Mouse (Mus musculus): ENCODE data around the gene Aqp7. TPM values are rescaled to one million over a fixed set of nuclear protein-coding genes. Genes with fewer than 3 reads are reported as not detected.

Aqp7 gene
- polyA plus RNA-seq (2011; ENCODE audit: insufficient read depth, insufficient read length, low replicate concordance, missing spikeins) = 0.70 and 1.1 TPM in 2 replicates

GRCm38 (mm10) chr4:41047524-41048271 is at the start of gene Aqp7:
Aqp7 (minus strand) TSS chr4:41048139.
- WGBS = 77% methylated on average over 9 of the region's 9 CpGs
- TF ChIP-seq CTCF (IDR thresholded peaks at IDR 0.05; ENCODE audit: control insufficient read depth, insufficient read depth, low read length) (no peak), POLR2A (IDR thresholded peaks at IDR 0.05; ENCODE audit: borderline replicate concordance, control insufficient read depth, low read depth, low read length) (no peak)
- H3K27ac ChIP-seq (ENCODE audit: control insufficient read depth, insufficient read depth, low read depth, low read length, poor library complexity) = no peak within 1 kb of the TSS
- no peak within 1 kb of the TSS for H3K4me3 ChIP-seq (replicated peaks; ENCODE audit: control insufficient read depth, low read depth, low read length)
- 0 out of 2 replicates have a peak, but pooled peaks cover 1% of the 10 kb centered on the region for H3K4me1 ChIP-seq (ENCODE audit: control insufficient read depth, insufficient read depth, low read length)

- Histone ChIP-seq H3K4me1 (ENCODE audit: control insufficient read depth, insufficient read depth, low read length) (no peaks in the 10 kb centered on the region; the same call in none of the 2 replicates), H3K4me3 (replicated peaks; ENCODE audit: control insufficient read depth, low read depth, low read length) (no peak overlapping the region), H3K27ac (ENCODE audit: control insufficient read depth, insufficient read depth, low read depth, low read length, poor library complexity) (no peak overlapping the region)
- WGBS = 38% methylated on average over 13 of the region's 13 CpGs
- TF ChIP-seq POLR2A (IDR thresholded peaks at IDR 0.05; ENCODE audit: borderline replicate concordance, control insufficient read depth, low read depth, low read length) (no peak), CTCF (IDR thresholded peaks at IDR 0.05; ENCODE audit: control insufficient read depth, insufficient read depth, low read length) (no peak)
Measured at GRCm38 (mm10) chr4:41097381-41097780, 49.4 kb upstream of the Aqp7 start.

- H3K4me1 ChIP-seq (ENCODE audit: control insufficient read depth, insufficient read depth, low read length) = no peaks in the 10 kb centered on the region; the same call in none of the 2 replicates
- no peak overlapping the region for H3K4me3 ChIP-seq (replicated peaks; ENCODE audit: control insufficient read depth, low read depth, low read length)
- TF ChIP-seq CTCF (IDR thresholded peaks at IDR 0.05; ENCODE audit: control insufficient read depth, insufficient read depth, low read length) = no peak
- no peak for TF ChIP-seq POLR2A (IDR thresholded peaks at IDR 0.05; ENCODE audit: borderline replicate concordance, control insufficient read depth, low read depth, low read length)
- H3K27ac ChIP-seq (ENCODE audit: control insufficient read depth, insufficient read depth, low read depth, low read length, poor library complexity) = no peak overlapping the region
- WGBS = 42% methylated on average over 5 of the region's 5 CpGs
Measured at GRCm38 (mm10) chr4:41096794-41097193, 48.9 kb upstream of the Aqp7 start.

GRCm38 (mm10) chr4:41096169-41096568 is 48.2 kb upstream of the Aqp7 start:
- TF ChIP-seq POLR2A (IDR thresholded peaks at IDR 0.05; ENCODE audit: borderline replicate concordance, control insufficient read depth, low read depth, low read length) = no peak
- no peak for TF ChIP-seq CTCF (IDR thresholded peaks at IDR 0.05; ENCODE audit: control insufficient read depth, insufficient read depth, low read length)
- no peak overlapping the region for H3K27ac ChIP-seq (ENCODE audit: control insufficient read depth, insufficient read depth, low read depth, low read length, poor library complexity)
- H3K4me3 ChIP-seq (replicated peaks; ENCODE audit: control insufficient read depth, low read depth, low read length) = no peak overlapping the region
- H3K4me1 ChIP-seq (ENCODE audit: control insufficient read depth, insufficient read depth, low read length) = no peaks in the 10 kb centered on the region; the same call in none of the 2 replicates
- 76% methylated on average over 8 of the region's 8 CpGs for WGBS

- 67% methylated on average over 9 of the region's 9 CpGs for WGBS
- Histone ChIP-seq H3K4me3 (replicated peaks; ENCODE audit: control insufficient read depth, low read depth, low read length) (no peak overlapping the region), H3K27ac (ENCODE audit: control insufficient read depth, insufficient read depth, low read depth, low read length, poor library complexity) (no peak overlapping the region), H3K4me1 (ENCODE audit: control insufficient read depth, insufficient read depth, low read length) (no peaks in the 10 kb centered on the region; the same call in none of the 2 replicates)
- TF ChIP-seq POLR2A (IDR thresholded peaks at IDR 0.05; ENCODE audit: borderline replicate concordance, control insufficient read depth, low read depth, low read length) = no peak
- TF ChIP-seq CTCF (IDR thresholded peaks at IDR 0.05; ENCODE audit: control insufficient read depth, insufficient read depth, low read length) = no peak
Measured at GRCm38 (mm10) chr4:41094361-41094760, 46.4 kb upstream of the Aqp7 start.

- Histone ChIP-seq H3K27ac (ENCODE audit: control insufficient read depth, insufficient read depth, low read depth, low read length, poor library complexity) (no peak overlapping the region), H3K4me3 (replicated peaks; ENCODE audit: control insufficient read depth, low read depth, low read length) (no peak overlapping the region), H3K4me1 (ENCODE audit: control insufficient read depth, insufficient read depth, low read length) (no peaks in the 10 kb centered on the region; the same call in none of the 2 replicates)
- TF ChIP-seq POLR2A (IDR thresholded peaks at IDR 0.05; ENCODE audit: borderline replicate concordance, control insufficient read depth, low read depth, low read length) = no peak
- no peak for TF ChIP-seq CTCF (IDR thresholded peaks at IDR 0.05; ENCODE audit: control insufficient read depth, insufficient read depth, low read length)
- 73% methylated on average over 1 of the region's 1 CpGs for WGBS
Measured at GRCm38 (mm10) chr4:41092958-41093357, 45.0 kb upstream of the Aqp7 start.

- no peak overlapping the region for H3K4me3 ChIP-seq (replicated peaks; ENCODE audit: control insufficient read depth, low read depth, low read length)
- TF ChIP-seq CTCF (IDR thresholded peaks at IDR 0.05; ENCODE audit: control insufficient read depth, insufficient read depth, low read length) (no peak), POLR2A (IDR thresholded peaks at IDR 0.05; ENCODE audit: borderline replicate concordance, control insufficient read depth, low read depth, low read length) (no peak)
- 37% methylated on average over 3 of the region's 3 CpGs for WGBS
- H3K27ac ChIP-seq (ENCODE audit: control insufficient read depth, insufficient read depth, low read depth, low read length, poor library complexity) = no peak overlapping the region
- peaks cover 2% of the 10 kb centered on the region; the same call in 1 of the 2 replicates for H3K4me1 ChIP-seq (ENCODE audit: control insufficient read depth, insufficient read depth, low read length)
Measured at GRCm38 (mm10) chr4:41091391-41091790, 43.5 kb upstream of the Aqp7 start.

GRCm38 (mm10) chr4:41089705-41090104 is 41.8 kb upstream of the Aqp7 start:
- WGBS = 59% methylated on average over 2 of the region's 2 CpGs
- no peak overlapping the region for H3K4me3 ChIP-seq (replicated peaks; ENCODE audit: control insufficient read depth, low read depth, low read length)
- no peak overlapping the region for H3K27ac ChIP-seq (ENCODE audit: control insufficient read depth, insufficient read depth, low read depth, low read length, poor library complexity)
- peaks cover 2% of the 10 kb centered on the region; the same call in 1 of the 2 replicates for H3K4me1 ChIP-seq (ENCODE audit: control insufficient read depth, insufficient read depth, low read length)
- TF ChIP-seq POLR2A (IDR thresholded peaks at IDR 0.05; ENCODE audit: borderline replicate concordance, control insufficient read depth, low read depth, low read length) (no peak), CTCF (IDR thresholded peaks at IDR 0.05; ENCODE audit: control insufficient read depth, insufficient read depth, low read length) (no peak)

Data from bone marrow, adult 2 months (tissue).